Mouse (Mus musculus) adipocyte (in vitro differentiated cells): Measurements from ENCODE around the gene I830077J02Rik.
A peak's percentile ranks its signal among the peaks of the same experiment; 100 is the strongest.
"Not testable (repeated sequence)": the region's sequence is repeated elsewhere in the genome, so short reads cannot be mapped to it uniquely, and the experiment has no call there.

Experiments
- DNase-seq: peaks from one replicate; pipeline ENCODE4 v3.0.0-alpha.2; 2016; ENCODE audit warnings: low spot score

I830077J02Rik gene

GRCm38 (mm10) chr3:105932240-105933071 is at the start of gene I830077J02Rik:
I830077J02Rik (minus strand) TSS chr3:105932664.
- DNase-seq = no peak

DNA sequence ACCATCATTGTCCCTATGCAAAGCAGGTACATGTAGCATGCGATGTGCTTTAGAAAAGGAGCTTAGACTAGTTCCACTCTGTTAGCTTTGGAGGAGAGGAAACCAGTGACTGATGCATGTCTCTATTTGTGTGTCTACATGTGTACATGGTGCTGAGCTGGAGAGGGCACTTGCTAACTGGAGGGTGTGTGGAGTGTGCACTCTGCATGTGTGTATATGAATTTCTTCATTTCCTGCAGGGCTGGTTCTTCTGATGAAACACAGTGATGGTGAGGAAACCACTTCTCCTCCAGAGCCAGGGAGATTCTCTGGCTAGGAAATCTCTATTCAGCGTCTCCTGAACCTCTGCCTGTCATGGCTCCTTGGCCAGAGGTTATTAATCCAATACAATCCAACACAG is 41.7 kb upstream of the I830077J02Rik start:
- DNase-seq = no peak

DNA sequence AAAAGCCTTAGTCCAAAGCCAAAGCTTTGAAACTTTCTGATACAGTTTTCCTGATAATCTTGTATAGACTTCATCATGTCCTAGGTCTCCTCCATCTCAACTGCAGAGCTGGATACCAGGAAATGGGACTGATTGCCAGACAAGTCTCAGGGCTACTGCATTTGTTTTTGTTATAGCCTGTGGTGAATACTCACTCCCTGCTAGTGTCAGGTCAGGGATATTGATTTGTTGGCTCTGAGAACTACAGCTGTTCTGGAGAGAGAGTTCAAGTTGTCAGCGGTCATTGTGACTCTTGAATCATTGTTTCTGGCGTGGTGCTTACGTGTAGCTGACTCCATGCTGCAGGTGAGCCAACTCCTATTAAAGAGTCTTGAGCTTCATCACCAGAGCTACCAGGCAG is 40.9 kb upstream of the I830077J02Rik start, which contains the start of gene Ovgp1:
Gene Ovgp1, plus strand, starts transcription at position 301 of the 400 bp plus-strand sequence.
- no peak for DNase-seq

DNA sequence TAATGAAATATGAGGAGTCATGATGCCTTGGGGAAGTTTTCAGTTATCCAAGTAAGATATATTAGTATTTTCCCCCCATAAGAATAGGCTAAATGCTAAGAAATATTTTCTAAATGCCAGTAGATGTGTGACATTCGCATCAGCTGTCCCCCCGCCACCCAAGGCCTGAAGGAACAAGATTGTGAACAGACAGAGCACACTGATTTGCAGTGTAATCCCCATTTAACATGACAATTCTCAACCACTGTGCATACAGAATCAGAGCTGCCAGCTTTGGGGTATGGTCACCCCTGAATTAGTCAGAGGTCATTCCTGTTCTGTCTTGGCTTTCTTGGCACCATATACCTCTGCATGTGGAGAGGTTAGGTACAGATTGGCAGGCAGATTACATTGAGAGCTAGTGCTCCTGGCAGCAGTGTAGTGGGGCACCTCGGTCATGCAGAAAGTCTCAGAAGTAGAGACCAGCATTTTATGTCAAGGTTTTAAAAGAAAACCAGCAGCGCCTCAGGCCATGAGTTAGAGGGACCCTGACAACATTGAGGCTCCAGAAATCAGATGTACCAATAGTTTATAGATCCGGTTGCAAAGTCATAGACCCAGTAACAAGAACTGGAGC is 39.5 kb upstream of the I830077J02Rik start:
- DNase-seq = no peak

DNA sequence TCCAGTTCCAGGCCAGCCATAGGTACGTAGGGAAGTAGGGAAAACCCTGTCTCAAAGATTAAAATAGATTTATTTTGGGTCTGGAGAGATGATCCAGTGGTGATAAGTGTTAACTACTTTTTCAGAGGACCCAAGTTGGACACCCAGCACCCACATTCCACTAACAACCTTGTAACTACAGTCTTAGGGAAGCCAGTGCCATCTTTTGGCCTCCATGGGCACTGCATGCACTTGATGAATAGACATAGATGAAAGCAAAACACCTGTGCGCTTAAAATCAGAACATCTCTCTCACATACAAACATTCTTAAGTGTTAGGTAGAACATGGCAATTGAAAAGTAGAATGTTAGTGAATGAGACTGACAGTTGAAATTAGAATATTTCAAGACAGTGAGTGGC is 28.2 kb upstream of the I830077J02Rik start:
- peak; percentile 24 for DNase-seq

GRCm38 (mm10) chr3:105959999-105960398 is 27.5 kb upstream of the I830077J02Rik start, which contains the start of gene Atp5f1:
Atp5f1 (minus strand) TSS chr3:105960099.
- no peak for DNase-seq

DNA sequence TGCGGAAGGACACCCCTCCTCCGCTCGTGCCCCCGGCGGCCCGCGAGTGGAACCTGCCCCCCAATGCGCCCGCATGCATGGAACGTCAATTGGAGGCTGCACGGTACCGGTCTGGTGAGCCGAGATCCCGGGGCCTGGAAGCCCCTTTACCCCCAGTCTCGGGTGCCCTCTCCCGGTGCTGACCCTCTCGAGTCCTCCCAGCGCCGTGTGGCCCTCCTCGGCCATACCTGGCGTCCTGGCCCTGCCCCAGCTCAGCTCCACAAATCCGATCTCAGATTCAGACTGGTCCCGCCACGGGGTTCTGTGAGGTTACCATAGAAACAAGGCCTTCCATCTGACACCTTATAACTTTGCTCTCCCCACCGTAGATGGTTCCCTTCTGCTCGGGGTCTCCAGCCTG is 27.1 kb upstream of the I830077J02Rik start:
- DNase-seq = no peak

DNA sequence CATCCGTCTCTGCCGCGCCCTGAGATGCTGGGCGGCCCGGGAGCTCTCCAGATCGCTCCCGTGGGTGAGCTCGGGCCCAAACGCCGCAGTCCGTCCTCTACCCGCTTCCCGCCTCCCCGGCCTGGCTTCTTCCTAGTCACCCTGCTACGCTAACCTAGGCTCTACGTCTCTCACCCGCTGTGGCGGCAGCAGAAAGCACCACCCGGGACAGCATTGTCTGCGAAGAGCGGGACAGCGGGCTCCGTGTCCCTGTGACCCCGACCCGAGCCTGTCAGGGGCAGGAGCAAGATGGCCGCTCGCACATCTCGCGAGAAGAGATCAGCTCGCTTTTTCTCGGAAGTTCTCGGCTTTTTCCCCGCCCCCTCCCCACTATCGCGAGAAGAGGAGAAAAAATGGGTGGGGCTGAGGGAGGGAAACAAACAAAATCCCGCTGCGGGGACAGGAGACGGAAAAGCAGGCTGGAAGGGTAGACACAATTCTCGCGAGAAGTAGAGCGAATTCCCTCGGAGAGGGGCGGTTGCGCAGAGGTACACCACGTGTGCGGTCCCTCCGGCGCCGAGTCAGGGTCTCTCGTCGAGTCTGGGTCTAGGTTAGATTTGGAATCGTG is 26.6 kb upstream of the I830077J02Rik start, which contains the start of gene Wdr77:
Gene Wdr77, plus strand, starts transcription at position 396 of the 607 bp plus-strand sequence.
- peak; percentile 100 for DNase-seq

- peak; percentile 38 for DNase-seq
Measured at GRCm38 (mm10) chr3:105958204-105958603, 25.7 kb upstream of the I830077J02Rik start.

DNA sequence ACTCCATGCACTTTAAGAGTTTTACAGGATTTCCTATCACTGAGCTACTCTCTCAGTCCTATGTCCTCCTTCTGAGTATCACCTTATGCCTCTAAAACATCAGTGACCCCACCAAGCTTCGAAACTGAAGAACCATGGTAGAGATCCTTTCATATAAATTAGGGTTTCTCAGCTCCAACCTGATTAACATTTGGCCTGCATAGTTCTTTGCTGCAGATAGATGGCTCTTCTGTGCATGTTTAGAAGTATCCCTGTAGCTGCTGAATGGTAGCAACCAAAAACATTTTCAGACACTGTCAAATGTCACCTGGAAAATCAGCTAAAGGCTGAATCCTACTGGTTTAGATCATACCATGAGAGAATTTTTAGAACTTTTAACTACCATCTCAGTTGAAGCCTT is 24.8 kb upstream of the I830077J02Rik start:
- peak; percentile 18 for DNase-seq

DNA sequence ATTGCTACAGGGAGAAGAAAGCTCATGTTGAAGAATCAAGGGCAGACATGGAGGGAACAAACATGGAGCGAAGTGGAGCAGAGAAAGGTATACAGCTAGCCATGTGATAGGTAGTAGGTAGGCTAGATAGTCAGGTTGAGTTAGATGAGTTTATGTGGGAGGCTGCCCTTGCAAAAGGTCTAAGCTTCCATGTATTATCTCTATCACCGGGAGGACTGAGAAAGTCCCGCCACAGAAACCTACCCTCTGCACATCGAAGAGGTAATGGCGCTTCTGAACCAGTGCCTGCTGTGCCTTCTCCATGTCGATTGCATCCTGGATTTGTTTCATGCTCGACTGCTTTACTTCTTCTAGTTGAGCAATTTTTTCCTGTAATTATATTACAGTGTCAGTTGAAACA is 18.9 kb upstream of the I830077J02Rik start:
- DNase-seq = no peak

- DNase-seq = no peak
Measured at GRCm38 (mm10) chr3:105936111-105936510, 3.6 kb upstream of the I830077J02Rik start.

DNA sequence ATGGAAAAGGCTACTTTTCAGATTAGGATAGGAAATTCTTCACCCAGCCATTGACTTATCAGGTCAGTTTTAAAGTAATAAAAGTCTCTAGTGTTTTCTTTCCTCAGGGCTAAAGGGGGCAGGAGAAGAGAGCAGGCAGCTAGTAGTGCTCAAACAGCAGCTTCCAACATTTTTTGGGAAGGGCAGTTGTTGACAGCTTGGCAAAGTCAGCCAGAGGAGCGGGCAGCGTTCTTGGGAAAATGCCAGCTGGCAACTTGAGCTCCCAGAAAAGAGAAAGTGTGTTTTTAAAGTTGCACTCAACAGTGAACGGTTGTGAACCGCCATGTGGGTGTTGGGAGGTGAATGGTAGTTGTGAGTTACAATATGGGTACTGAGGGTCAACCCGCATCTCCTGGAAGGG is 2.6 kb upstream of the I830077J02Rik start:
- peak; percentile 92 for DNase-seq

DNA sequence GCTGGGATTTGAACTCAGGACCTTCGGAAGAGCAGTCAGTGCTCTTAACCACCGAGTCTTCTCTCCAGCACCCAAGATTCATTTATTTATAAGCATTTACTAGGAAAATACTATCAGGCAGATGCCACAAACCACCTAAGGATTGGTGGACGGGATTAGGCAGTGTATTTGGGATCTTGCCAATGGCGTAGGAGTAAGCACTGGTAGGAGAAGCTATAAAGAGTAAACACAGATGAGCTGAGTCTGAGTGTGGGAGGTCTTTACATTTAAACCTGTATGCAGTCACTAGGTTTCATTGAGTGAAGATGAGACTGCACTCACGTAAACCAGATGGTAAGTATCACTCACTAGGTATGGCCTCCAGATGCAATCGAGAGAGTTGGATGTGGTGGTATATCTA is 1.5 kb upstream of the I830077J02Rik start:
- DNase-seq = no peak

- no peak for DNase-seq
Measured at GRCm38 (mm10) chr3:105931095-105931494, 1.4 kb downstream of the I830077J02Rik start.

DNA sequence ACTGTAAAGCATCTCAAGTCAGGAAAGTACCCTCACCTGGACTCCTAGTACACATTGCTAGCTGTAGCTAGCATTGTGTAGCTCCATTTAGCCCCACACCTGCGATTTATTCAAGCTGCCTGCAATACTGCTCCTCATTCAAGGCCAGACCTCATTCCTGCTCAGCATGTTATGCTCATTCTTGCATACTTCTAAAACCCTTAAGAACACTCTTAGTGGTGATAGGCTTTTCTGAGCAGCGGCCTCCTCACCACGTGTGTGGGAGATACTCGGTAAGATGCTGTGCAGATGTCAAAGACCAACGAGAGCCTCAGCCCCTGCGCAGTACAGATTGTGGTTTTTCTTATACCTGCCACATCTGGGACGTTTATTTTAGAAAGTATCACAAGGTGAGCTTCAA is 2.6 kb downstream of the I830077J02Rik start:
- no peak for DNase-seq

DNA sequence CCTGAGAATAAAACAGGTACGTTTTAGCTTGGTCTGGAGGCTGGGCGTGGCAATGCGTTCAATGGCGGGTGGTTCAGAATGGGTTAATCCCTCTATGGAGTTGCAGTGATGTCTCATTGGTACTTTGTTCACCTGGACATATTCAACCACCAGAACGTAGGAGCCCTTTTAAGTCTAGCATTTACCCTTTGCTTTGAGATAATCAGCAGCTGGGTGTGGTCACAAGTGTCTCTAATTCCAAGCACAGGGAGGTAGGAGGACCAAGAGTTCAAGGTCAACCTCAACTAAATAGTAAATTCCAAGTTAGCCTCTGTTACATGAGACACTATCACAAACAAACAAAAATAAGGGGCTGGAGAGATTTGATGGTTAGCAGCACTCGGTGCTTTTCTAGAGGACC is 3.7 kb downstream of the I830077J02Rik start:
- no peak for DNase-seq

- DNase-seq = no peak
Measured at GRCm38 (mm10) chr3:105928195-105928569, 4.3 kb downstream of the I830077J02Rik start.

- DNase-seq = no peak
Measured at GRCm38 (mm10) chr3:105927561-105928194, 4.8 kb downstream of the I830077J02Rik start.

DNA sequence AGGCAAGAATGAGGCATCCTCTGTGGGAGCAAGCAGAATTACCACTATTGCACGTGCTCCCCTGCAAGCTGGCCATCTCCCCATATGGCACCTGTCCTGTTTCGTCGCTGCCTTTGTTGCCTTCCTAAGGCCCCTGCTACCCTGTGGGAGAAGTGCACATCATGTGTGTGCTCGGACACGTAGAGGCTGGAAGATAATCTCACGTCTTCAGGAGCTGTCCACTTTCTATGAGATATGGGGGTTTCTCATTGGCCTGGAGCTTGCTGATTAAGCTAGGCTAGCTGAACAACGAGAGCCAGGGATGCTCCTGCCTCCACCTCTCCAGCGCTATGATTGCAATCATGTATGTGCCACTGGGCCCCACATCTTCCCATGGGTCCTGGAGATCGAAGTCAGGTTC is 7.8 kb downstream of the I830077J02Rik start:
- DNase-seq = no peak

GRCm38 (mm10) chr3:105921959-105922358 is 10.5 kb downstream of the I830077J02Rik start:
- no peak for DNase-seq

DNA sequence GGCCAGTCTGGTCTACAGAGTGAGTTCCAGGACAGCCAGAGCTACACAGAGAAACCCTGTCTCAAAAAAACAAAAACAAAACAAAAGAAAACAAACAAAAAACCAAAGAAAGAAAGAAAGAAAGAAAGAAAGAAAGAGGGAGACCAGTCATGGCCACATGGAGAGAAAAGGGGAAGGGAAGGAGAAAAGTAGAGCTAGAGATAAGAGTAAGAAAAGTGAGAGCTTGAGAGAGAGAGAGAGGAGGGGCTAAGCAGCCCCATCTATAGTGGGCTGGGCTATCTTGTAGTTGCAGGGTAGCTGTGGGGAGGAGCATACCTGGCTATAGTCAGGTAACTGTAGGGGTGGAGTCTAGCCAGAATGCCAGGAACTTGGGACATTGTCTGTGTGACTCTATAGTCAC is 11.7 kb downstream of the I830077J02Rik start:
- DNase-seq = not testable (repeated sequence)
